Mouse (Mus musculus) embryonic facial prominence, embryonic 12.5 days (tissue): ENCODE results near the gene Plcb4. TPM values are rescaled to one million over a fixed set of nuclear protein-coding genes. Genes with fewer than 3 reads are reported as not detected.

Experiments used
- ATAC-seq: fragments of 200-750 bp; cut with Nextera tagmentation; 2 replicates; pipeline ENCODE4 v1.8.0; 2017; ENCODE audit not compliant: insufficient number of reproducible peaks, insufficient read depth, low FRiP score, low TSS enrichment
- H3K27ac ChIP-seq: fragments of 300-500 bp; sonication (generic); 2 replicates; pipeline ENCODE4 v1.5.1; 2016; ENCODE audit warnings: mild to moderate bottlenecking
- H3K27me3 ChIP-seq: fragments of 300-500 bp; sonication (generic); 2 replicates; pipeline ENCODE4 v1.6.1; 2016; ENCODE audit warnings: mild to moderate bottlenecking, moderate library complexity
- H3K36me3 ChIP-seq: fragments of 300-500 bp; sonication (generic); 2 replicates; pipeline ENCODE4 v1.6.1; 2016; ENCODE audit warnings: mild to moderate bottlenecking
- H3K4me1 ChIP-seq: fragments of 300-500 bp; sonication (generic); 2 replicates; pipeline ENCODE4 v1.6.1; 2016
- H3K4me2 ChIP-seq: fragments of 300-500 bp; sonication (generic); replicated peaks from 2 replicates; pipeline ENCODE4 v1.6.1; 2016; ENCODE audit warnings: mild to moderate bottlenecking, moderate library complexity
- H3K4me3 ChIP-seq: fragments of 300-500 bp; sonication (generic); 2 replicates; pipeline ENCODE4 v1.5.1; 2016; ENCODE audit warnings: mild to moderate bottlenecking
- H3K9ac ChIP-seq: fragments of 300-500 bp; sonication (generic); 2 replicates; pipeline ENCODE4 v1.6.1; 2016; ENCODE audit warnings: mild to moderate bottlenecking, moderate library complexity
- H3K9me3 ChIP-seq: fragments of 300-500 bp; sonication (generic); 2 replicates; pipeline ENCODE4 v1.6.1; 2016; ENCODE audit warnings: mild to moderate bottlenecking, moderate library complexity
- WGBS: fragments of 180-500 bp; shearing (Covaris S2); methylation state at CpG from one replicate; pipeline ENCODE4 v1.1.7; 2016; 5-methylcytosine and 5-hydroxymethylcytosine counted together
- polyA plus RNA-seq: library from polyadenylated mRNA; unstranded; fragments of >200 nt; fragmentation: Nextera tagmentation; extraction: Ambion mirVana; gene quantifications from 2 replicates; pipeline ENCODE4 v1.2.1, GENCODE M21; 2016

The Plcb4 gene
- polyA plus RNA-seq, 1 experiment from 2014 or later: 18.7 TPM

- Histone ChIP-seq H3K9me3 (no peaks in the 10 kb centered on the region), H3K9ac (no peak overlapping the region), H3K27ac (no peak overlapping the region), H3K4me1 (no peaks in the 10 kb centered on the region), H3K36me3 (peaks cover 4% of the 10 kb centered on the region; the same call in 1 of the 2 replicates), H3K4me2 (no peak overlapping the region), H3K27me3 (no peaks in the 10 kb centered on the region), H3K4me3 (no peak overlapping the region)
- ATAC-seq: no peak
- 82% methylated on average over 13 of the region's 13 CpGs for WGBS
These were observed 296.1 kb downstream of the Plcb4 start for GRCm38 (mm10) chr2:135954760-135955548.

GRCm38 (mm10) chr2:135955796-135956195, 297.0 kb downstream of the Plcb4 start:
- Histone ChIP-seq H3K4me3 (no peak overlapping the region), H3K27ac (no peak overlapping the region), H3K9ac (no peak overlapping the region), H3K9me3 (no peaks in the 10 kb centered on the region), H3K4me1 (no peaks in the 10 kb centered on the region), H3K27me3 (no peaks in the 10 kb centered on the region), H3K36me3 (peaks cover 4% of the 10 kb centered on the region; the same call in 1 of the 2 replicates), H3K4me2 (no peak overlapping the region)
- 86% methylated on average over 8 of the region's 8 CpGs for WGBS
- no peak; the same call in 1 of the 2 replicates for ATAC-seq

GRCm38 (mm10) chr2:135957689-135958088, 298.9 kb downstream of the Plcb4 start:
- 31% methylated on average over 7 of the region's 7 CpGs for WGBS
- ATAC-seq: peak; percentile 37; the same call in 1 of the 2 replicates
- Histone ChIP-seq H3K9me3 (no peaks in the 10 kb centered on the region), H3K4me2 (no peak overlapping the region), H3K27me3 (no peaks in the 10 kb centered on the region), H3K27ac (no peak overlapping the region), H3K4me3 (no peak overlapping the region), H3K4me1 (no peaks in the 10 kb centered on the region), H3K36me3 (peaks cover 4% of the 10 kb centered on the region; the same call in 1 of the 2 replicates), H3K9ac (no peak overlapping the region)

- WGBS: 88% methylated on average over 17 of the region's 17 CpGs
- H3K27ac ChIP-seq: no peak overlapping the region
These were observed 299.6 kb downstream of the Plcb4 start for GRCm38 (mm10) chr2:135958453-135958852.

GRCm38 (mm10) chr2:135963089-135963488, 304.3 kb downstream of the Plcb4 start:
- no peak overlapping the region for H3K4me2 ChIP-seq
- no peaks in the 10 kb centered on the region for H3K27me3 ChIP-seq
- no peak for ATAC-seq
- H3K9ac ChIP-seq: no peak overlapping the region
- H3K36me3 ChIP-seq: peaks cover 4% of the 10 kb centered on the region; the same call in 1 of the 2 replicates
- no peaks in the 10 kb centered on the region for H3K4me1 ChIP-seq
- H3K27ac ChIP-seq: no peak overlapping the region
- H3K9me3 ChIP-seq: no peaks in the 10 kb centered on the region
- H3K4me3 ChIP-seq: no peak overlapping the region
- 87% methylated on average over 14 of the region's 14 CpGs for WGBS

More at GRCm38 (mm10) chr2:135958453-135958852, 299.6 kb downstream of the Plcb4 start:
- no peaks in the 10 kb centered on the region for H3K4me1 ChIP-seq
- no peak for ATAC-seq
- no peak overlapping the region for H3K4me2 ChIP-seq
- H3K9ac ChIP-seq: no peak overlapping the region
- H3K9me3 ChIP-seq: no peaks in the 10 kb centered on the region
- no peaks in the 10 kb centered on the region for H3K27me3 ChIP-seq
- no peak overlapping the region for H3K4me3 ChIP-seq
- H3K36me3 ChIP-seq: peaks cover 4% of the 10 kb centered on the region; the same call in 1 of the 2 replicates

- 59% methylated on average over 16 of the region's 16 CpGs for WGBS
- no peaks in the 10 kb centered on the region for H3K9me3 ChIP-seq
- no peak overlapping the region for H3K9ac ChIP-seq
- H3K4me3 ChIP-seq: no peak overlapping the region
- no peaks in the 10 kb centered on the region for H3K4me1 ChIP-seq
- no peak overlapping the region for H3K4me2 ChIP-seq
- ATAC-seq: 0 out of 2 replicates have a peak, but pooled peaks have one; percentile 15
- no peaks in the 10 kb centered on the region for H3K27me3 ChIP-seq
- no peaks in the 10 kb centered on the region for H3K36me3 ChIP-seq
- no peak overlapping the region for H3K27ac ChIP-seq
These were observed 308.2 kb downstream of the Plcb4 start for GRCm38 (mm10) chr2:135966871-135967557.

- Histone ChIP-seq H3K36me3 (no peaks in the 10 kb centered on the region), H3K27me3 (no peaks in the 10 kb centered on the region), H3K9me3 (no peaks in the 10 kb centered on the region), H3K9ac (no peak overlapping the region), H3K4me1 (no peaks in the 10 kb centered on the region), H3K4me2 (no peak overlapping the region), H3K4me3 (no peak overlapping the region), H3K27ac (no peak overlapping the region)
- no peak for ATAC-seq
- WGBS: 47% methylated on average over 12 of the region's 12 CpGs
These were observed 309.3 kb downstream of the Plcb4 start for GRCm38 (mm10) chr2:135968159-135968558.

- Histone ChIP-seq H3K27me3 (no peaks in the 10 kb centered on the region), H3K9ac (no peak overlapping the region), H3K27ac (no peak overlapping the region), H3K4me2 (no peak overlapping the region), H3K4me1 (no peaks in the 10 kb centered on the region), H3K9me3 (no peaks in the 10 kb centered on the region), H3K4me3 (no peak overlapping the region), H3K36me3 (no peaks in the 10 kb centered on the region)
- 96% methylated on average over 4 of the region's 4 CpGs for WGBS
- ATAC-seq: no peak
These were observed 312.1 kb downstream of the Plcb4 start for GRCm38 (mm10) chr2:135970902-135971301.

- 90% methylated on average over 9 of the region's 9 CpGs for WGBS
These were observed 317.2 kb downstream of the Plcb4 start for GRCm38 (mm10) chr2:135975978-135976377.

GRCm38 (mm10) chr2:135978790-135979189, 320.0 kb downstream of the Plcb4 start:
- H3K9ac ChIP-seq: no peak overlapping the region

More at GRCm38 (mm10) chr2:135975978-135976377, 317.2 kb downstream of the Plcb4 start:
- Histone ChIP-seq H3K4me3 (no peak overlapping the region), H3K9ac (no peak overlapping the region), H3K36me3 (no peaks in the 10 kb centered on the region; the same call in 1 of the 2 replicates), H3K4me1 (no peaks in the 10 kb centered on the region), H3K4me2 (no peak overlapping the region), H3K27ac (no peak overlapping the region), H3K27me3 (no peaks in the 10 kb centered on the region), H3K9me3 (no peaks in the 10 kb centered on the region)
- no peak for ATAC-seq

GRCm38 (mm10) chr2:135980428-135980827, 321.6 kb downstream of the Plcb4 start:
- no peak overlapping the region for H3K27ac ChIP-seq
- H3K27me3 ChIP-seq: no peaks in the 10 kb centered on the region
- 83% methylated on average over 1 of the region's 1 CpGs for WGBS
- H3K9ac ChIP-seq: no peak overlapping the region
- no peaks in the 10 kb centered on the region for H3K9me3 ChIP-seq
- no peak for ATAC-seq
- peaks cover 4% of the 10 kb centered on the region; the same call in 1 of the 2 replicates for H3K36me3 ChIP-seq
- H3K4me2 ChIP-seq: no peak overlapping the region
- H3K4me1 ChIP-seq: no peaks in the 10 kb centered on the region
- H3K4me3 ChIP-seq: no peak overlapping the region

More at GRCm38 (mm10) chr2:135978790-135979189, 320.0 kb downstream of the Plcb4 start:
- H3K36me3 ChIP-seq: no peaks in the 10 kb centered on the region; the same call in 1 of the 2 replicates
- H3K4me3 ChIP-seq: no peak overlapping the region
- WGBS: 50% methylated on average over 5 of the region's 5 CpGs
- no peaks in the 10 kb centered on the region for H3K27me3 ChIP-seq
- no peak overlapping the region for H3K27ac ChIP-seq
- H3K4me1 ChIP-seq: no peaks in the 10 kb centered on the region
- ATAC-seq: no peak
- no peaks in the 10 kb centered on the region for H3K9me3 ChIP-seq
- no peak overlapping the region for H3K4me2 ChIP-seq
